Mouse (Mus musculus) ES-Bruce4 (cell line): ENCODE results near the gene Wdr91.

Experiments used
- CTCF ChIP-seq: IDR thresholded peaks from one replicate; pipeline ENCODE4 v1.8.1; 2011; ENCODE audit warnings: low read depth, low read length
- POLR2A ChIP-seq: IDR thresholded peaks from one replicate; pipeline ENCODE4 v1.8.1; 2011; ENCODE audit warnings: low read length; ENCODE audit not compliant: insufficient read depth

- no peak for TF ChIP-seq POLR2A
- no peak for TF ChIP-seq CTCF
These were observed 43.9 kb downstream of the Wdr91 start for GRCm38 (mm10) chr6:34866786-34867185.
